Mouse (Mus musculus) MEL (cell line): ENCODE measurements at regions not wholly inside any gene's neighbourhood (a gene's known extent, or its start where the extent isn't known, plus 50 kb on each side); places are given as distances from the start of the nearest gene placed in this dataset.

Experiments
- DNase-seq: peaks from one replicate; pipeline ENCODE4 v3.0.0; 2011; ENCODE audit warnings: low read depth, low spot score
- H3K27ac ChIP-seq: 2 replicates; pipeline ENCODE4 v1.5.1; 2012; ENCODE audit warnings: low read depth, mild to moderate bottlenecking, control low read depth, low read length, moderate library complexity; ENCODE audit not compliant: control insufficient read depth
- H3K27me3 ChIP-seq, 2 experiments: fragments of 150-350 bp in 1 of 2; sonication (generic) in 1 of 2; 2 replicates each; pipeline ENCODE4 v1.6.1; 2012; ENCODE audit warnings: low read length in 2 of 2, mild to moderate bottlenecking in 2 of 2, improper control_type of control experiment in 1 of 2, moderate library complexity in 1 of 2; ENCODE audit not compliant: insufficient read depth in 2 of 2, control insufficient read depth in 1 of 2
- H3K36me3 ChIP-seq, 2 experiments: 2 replicates each; pipeline ENCODE4 v1.6.1; 2012 to 2014; ENCODE audit warnings: low read length in 2 of 2, improper control_type of control experiment in 1 of 2, inconsistent platforms in 1 of 2, mild to moderate bottlenecking in 1 of 2; ENCODE audit not compliant: insufficient read depth in 2 of 2, control insufficient read depth in 1 of 2
- H3K4me1 ChIP-seq, 2 experiments: fragments of 150-350 bp in 1 of 2; sonication (generic) in 1 of 2; 2 replicates each; pipeline ENCODE4 v1.6.1; 2012; ENCODE audit warnings: low read length in 2 of 2, improper control_type of control experiment in 1 of 2, mild to moderate bottlenecking in 1 of 2; ENCODE audit not compliant: insufficient read depth in 2 of 2, control insufficient read depth in 1 of 2
- H3K4me3 ChIP-seq, 2 experiments: fragments of 150-350 bp in 1 of 2; sonication (generic) in 1 of 2; 2 replicates each; pipeline ENCODE4 v1.5.1; 2012; ENCODE audit warnings: low read depth in 2 of 2, low read length in 2 of 2, mild to moderate bottlenecking in 2 of 2, moderate library complexity in 2 of 2, control low read depth in 1 of 2, improper control_type of control experiment in 1 of 2; ENCODE audit not compliant: control insufficient read depth in 1 of 2, insufficient read depth in 1 of 2
- H3K79me2 ChIP-seq: 2 replicates; pipeline ENCODE4 v1.6.1; 2012; ENCODE audit warnings: mild to moderate bottlenecking, low read length, moderate library complexity; ENCODE audit not compliant: control insufficient read depth, poor library complexity, insufficient read depth
- H3K9ac ChIP-seq: 2 replicates; pipeline ENCODE4 v1.6.1; 2012; ENCODE audit warnings: low read depth, mild to moderate bottlenecking, control low read depth, low read length, moderate library complexity; ENCODE audit not compliant: control insufficient read depth, poor library complexity, severe bottlenecking
- H3K9me3 ChIP-seq: fragments of 150-350 bp; sonication (generic); replicated peaks from 2 replicates; pipeline ENCODE4 v1.6.1; 2012; ENCODE audit warnings: mild to moderate bottlenecking, low read length, improper control_type of control experiment, moderate library complexity; ENCODE audit not compliant: insufficient read depth
- CHD1 ChIP-seq: IDR thresholded peaks from 2 replicates; pipeline ENCODE4 v1.6.1; 2012; ENCODE audit warnings: low read depth, mild to moderate bottlenecking, inconsistent platforms, low read length, improper control_type of control experiment
- CTCF ChIP-seq, 3 experiments: IDR thresholded peaks in 2 of 3; conservative IDR thresholded peaks in 1 of 3; 2 replicates each; pipeline ENCODE4 v1.5.1; 2011 to 2012; ENCODE audit warnings: low read length in 3 of 3, low read depth in 2 of 3, mild to moderate bottlenecking in 2 of 3, improper control_type of control experiment in 1 of 3, inconsistent platforms in 1 of 3, mixed read lengths in 1 of 3, moderate library complexity in 1 of 3; ENCODE audit not compliant: control insufficient read depth in 1 of 3, insufficient read depth in 1 of 3, poor library complexity in 1 of 3, severe bottlenecking in 1 of 3
- E2F4 ChIP-seq: IDR thresholded peaks from 2 replicates; pipeline ENCODE4 v1.6.1; 2011; ENCODE audit warnings: low read depth, low read length, improper control_type of control experiment, borderline replicate concordance
- ELF1 ChIP-seq: IDR thresholded peaks from 2 replicates; pipeline ENCODE4 v1.6.1; 2014; ENCODE audit warnings: low read depth, mild to moderate bottlenecking, inconsistent platforms, low read length, improper control_type of control experiment, moderate library complexity
- ETS1 ChIP-seq: IDR thresholded peaks from 2 replicates; pipeline ENCODE4 v1.6.1; 2012; ENCODE audit warnings: low read depth, mild to moderate bottlenecking, inconsistent platforms, low read length, improper control_type of control experiment, moderate library complexity
- GATA1 ChIP-seq: IDR thresholded peaks from 2 replicates; pipeline ENCODE4 v1.6.1; 2011; ENCODE audit warnings: low read depth, low read length, improper control_type of control experiment
- KAT2A ChIP-seq: conservative IDR thresholded peaks from 2 replicates; pipeline ENCODE4 v1.6.1; 2012; ENCODE audit warnings: low read depth, low read length, improper control_type of control experiment, inconsistent platforms
- MXI1 ChIP-seq: IDR thresholded peaks from 2 replicates; pipeline ENCODE4 v1.6.1; 2011; ENCODE audit warnings: mild to moderate bottlenecking, low read depth, low read length, improper control_type of control experiment
- POLR2AphosphoS2 ChIP-seq: IDR thresholded peaks from 2 replicates; pipeline ENCODE4 v1.6.1; 2011; ENCODE audit warnings: low read length, improper control_type of control experiment
- TCF12 ChIP-seq: IDR thresholded peaks from 2 replicates; pipeline ENCODE4 v1.6.1; 2014; ENCODE audit warnings: low read depth, mild to moderate bottlenecking, inconsistent platforms, low read length, improper control_type of control experiment, moderate library complexity
- UBTF ChIP-seq: IDR thresholded peaks from 2 replicates; pipeline ENCODE4 v1.6.1; 2012; ENCODE audit warnings: low read depth, mild to moderate bottlenecking, inconsistent platforms, low read length, improper control_type of control experiment, moderate library complexity, borderline replicate concordance; ENCODE audit not compliant: insufficient read depth
- ZMIZ1 ChIP-seq: IDR thresholded peaks from 2 replicates; pipeline ENCODE4 v1.6.1; 2012; ENCODE audit warnings: low read depth, mild to moderate bottlenecking, inconsistent platforms, low read length, improper control_type of control experiment, moderate library complexity
- ZNF384 ChIP-seq: IDR thresholded peaks from 2 replicates; pipeline ENCODE4 v1.6.1; 2012; ENCODE audit warnings: low read depth, mild to moderate bottlenecking, inconsistent platforms, low read length, improper control_type of control experiment

DNA sequence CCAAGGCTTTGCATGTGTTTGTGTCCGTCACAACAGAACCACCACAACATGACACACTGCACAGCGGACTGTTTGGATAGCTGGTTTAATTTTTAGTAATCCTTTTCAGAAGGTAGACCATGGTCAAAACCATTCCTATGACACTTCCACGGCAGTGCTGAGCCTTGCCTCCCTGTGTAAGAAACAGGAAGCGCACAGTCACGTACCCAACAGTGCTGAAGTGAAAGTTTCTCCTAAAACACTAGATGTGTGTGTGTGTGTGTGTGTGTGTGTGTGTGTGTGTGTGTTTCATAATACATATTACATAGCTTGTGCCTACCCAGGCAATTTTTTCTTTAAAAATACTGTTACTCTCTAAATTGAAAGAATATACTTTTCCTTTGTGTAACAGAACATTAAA lies 331.0 kb downstream of the Foxa2 start:
- DNase-seq: no peak
- H3K4me3 ChIP-seq: no peak overlapping the region
- H3K4me1 ChIP-seq: no peaks in the 10 kb centered on the region

GRCm38 (mm10) chr2:147710593-147711265 lies 336.0 kb downstream of the Foxa2 start:
- no peaks in the 10 kb centered on the region for H3K9me3 ChIP-seq
- no peak overlapping the region for H3K27ac ChIP-seq
- no peak overlapping the region for H3K4me3 ChIP-seq
- H3K79me2 ChIP-seq: no peaks in the 10 kb centered on the region
- no peak overlapping the region for H3K9ac ChIP-seq
- no peaks in the 10 kb centered on the region for H3K27me3 ChIP-seq
- TF ChIP-seq ZNF384: no peak
- no peak for TF ChIP-seq TCF12
- no peaks in the 10 kb centered on the region for H3K4me1 ChIP-seq
- DNase-seq: no peak
- no peaks in the 10 kb centered on the region for H3K36me3 ChIP-seq

More for the DNA sequence above, 331.0 kb downstream of the Foxa2 start:
- Histone ChIP-seq H3K27ac (no peak overlapping the region), H3K36me3 (no peaks in the 10 kb centered on the region), H3K9ac (no peak overlapping the region), H3K27me3 (no peaks in the 10 kb centered on the region), H3K9me3 (no peaks in the 10 kb centered on the region), H3K79me2 (no peaks in the 10 kb centered on the region)
- TF ChIP-seq POLR2AphosphoS2 (no peak), ELF1 (no peak), MXI1 (no peak), UBTF (no peak), CTCF (IDR thresholded peaks at IDR 0.05 in 2 of 3, conservative IDR thresholded peaks at IDR 0.05 in 1 of 3; ENCODE audit: control insufficient read depth in 1 of 3, insufficient read depth in 1 of 3, low read depth in 2 of 3, low read length in 3 of 3, poor library complexity in 1 of 3, severe bottlenecking in 1 of 3) (no peak), KAT2A (no peak), GATA1 (no peak), CHD1 (no peak), E2F4 (no peak), ZMIZ1 (no peak)

GRCm38 (mm10) chr2:147709799-147710198 lies 337.0 kb downstream of the Foxa2 start:
- TF ChIP-seq ETS1 (no peak), UBTF (no peak)
- H3K4me3 ChIP-seq: no peak overlapping the region
- H3K9ac ChIP-seq: no peak overlapping the region
- no peaks in the 10 kb centered on the region for H3K27me3 ChIP-seq
- H3K79me2 ChIP-seq: no peaks in the 10 kb centered on the region
- no peak for DNase-seq
- H3K27ac ChIP-seq: no peak overlapping the region
- H3K4me1 ChIP-seq: no peaks in the 10 kb centered on the region
- no peaks in the 10 kb centered on the region for H3K36me3 ChIP-seq
- no peaks in the 10 kb centered on the region for H3K9me3 ChIP-seq
